Mouse (Mus musculus): Measurements from ENCODE around the gene Tspan7.

- TF ChIP-seq CTCF (IDR thresholded peaks at IDR 0.05; ENCODE audit: low read depth) (no peak), EP300 (IDR thresholded peaks at IDR 0.05; ENCODE audit: low read depth) (no peak)
Observed at GRCm38 (mm10) chrX:10575406-10575805, 90.4 kb downstream of the Tspan7 start.
